ENCODE assay signal across 8 mouse cellular contexts in genomic region chr16:36072410-36073011, GRCm38 (mm10). TPM values are rescaled to one million over a fixed set of nuclear protein-coding genes. Genes with fewer than 3 reads are reported as not detected.
DNase-seq lines count a peak whose midpoint lies in the region; ATAC-seq and TF ChIP-seq lines count a peak whose summit lies in the region.

No protein-coding gene starts in this region.

- no peak for DNase-seq in heart, postnatal 25 days (ENCODE audit: low spot score)
- no peak for DNase-seq in G1E (ENCODE audit: low spot score)
- no peak for DNase-seq in hindbrain, embryonic 11.5 days (ENCODE audit: low spot score)
- DNase-seq in thymus, adult 18-20 months: no peak
- no peak for DNase-seq in T-cell, adult 2 months (ENCODE audit: low spot score)
- no peak for DNase-seq in adrenal gland, postnatal 10 days

- peak overlapping the region; percentile 80 for H3K4me2 ChIP-seq in heart, embryonic 15.5 days
- H3K4me2 ChIP-seq in hindbrain, embryonic 11.5 days (replicated peaks; ENCODE audit: low read depth, low read length): peak overlapping the region; percentile 38

- intact Hi-C loops in heart, postnatal 25 days (cut with DNase I): loop anchor here (5.0 to 10.0 kb wide), 2 partner anchors 35 to 198 kb away; partner anchors contain the start of gene Parp14

- no peak for ATAC-seq in heart, embryonic 15.5 days (replicated peaks; ENCODE audit: insufficient number of reproducible peaks, insufficient read depth, low FRiP score, low read depth)
- ATAC-seq in G1E (ENCODE audit: extremely low read depth, insufficient number of reproducible peaks, low FRiP score, poor library complexity, severe bottlenecking): no peak
- no peak for ATAC-seq in hindbrain, embryonic 11.5 days (ENCODE audit: low FRiP score)
- ATAC-seq in megakaryocyte-erythroid progenitor cell, adult 5-6 weeks (replicated peaks; ENCODE audit: low FRiP score, low TSS enrichment, poor library complexity, severe bottlenecking): peak; percentile 39

- peak overlapping the region; percentile 100 for H3K27ac ChIP-seq in heart, embryonic 15.5 days
- H3K27ac ChIP-seq in hindbrain, embryonic 11.5 days (ENCODE audit: low read depth, low read length): no peak overlapping the region

- peak overlapping the region; percentile 93 for H3K9ac ChIP-seq in heart, embryonic 15.5 days
- peak overlapping the region; percentile 93; the same call in 1 of the 2 replicates for H3K9ac ChIP-seq in hindbrain, embryonic 11.5 days (ENCODE audit: low read depth, low read length)

- H3K9me3 ChIP-seq in heart, embryonic 15.5 days (replicated peaks): no peaks in the 10 kb centered on the region
- H3K9me3 ChIP-seq in G1E (replicated peaks): no peaks in the 10 kb centered on the region
- H3K9me3 ChIP-seq in hindbrain, embryonic 11.5 days (ENCODE audit: control insufficient read depth, low read length): no peaks in the 10 kb centered on the region

- peak overlapping the region; percentile 96 for H3K4me3 ChIP-seq in heart, embryonic 15.5 days
- H3K4me3 ChIP-seq in G1E (ENCODE audit: low read depth, low read length): peak overlapping the region; percentile 85
- peak overlapping the region; percentile 51 for H3K4me3 ChIP-seq in hindbrain, embryonic 11.5 days (ENCODE audit: low read depth, low read length)

- WGBS in heart, embryonic 15.5 days: 26% methylated on average over 8 of the region's 8 CpGs
- WGBS in hindbrain, embryonic 11.5 days: 30% methylated on average over 8 of the region's 8 CpGs

- TF ChIP-seq CTCF in G1E (IDR thresholded peaks at IDR 0.05; ENCODE audit: low read depth, low read length): no peak

- no peaks in the 10 kb centered on the region for H3K27me3 ChIP-seq in heart, embryonic 15.5 days
- no peaks in the 10 kb centered on the region for H3K27me3 ChIP-seq in G1E (ENCODE audit: insufficient read depth, low read length)
- no peaks in the 10 kb centered on the region for H3K27me3 ChIP-seq in hindbrain, embryonic 11.5 days (ENCODE audit: control insufficient read depth, insufficient read depth, low read length)

- peaks cover 25% of the 10 kb centered on the region for H3K4me1 ChIP-seq in heart, embryonic 15.5 days (replicated peaks)
- H3K4me1 ChIP-seq in G1E (ENCODE audit: insufficient read depth, low read depth, low read length): peaks cover 40% of the 10 kb centered on the region
- peaks cover 2% of the 10 kb centered on the region; the same call in 1 of the 2 replicates for H3K4me1 ChIP-seq in hindbrain, embryonic 11.5 days (replicated peaks; ENCODE audit: control insufficient read depth, insufficient read depth, low read length)

- H3K36me3 ChIP-seq in heart, embryonic 15.5 days: no peaks in the 10 kb centered on the region
- peaks cover 57% of the 10 kb centered on the region for H3K36me3 ChIP-seq in G1E (replicated peaks)
- no peaks in the 10 kb centered on the region for H3K36me3 ChIP-seq in hindbrain, embryonic 11.5 days (ENCODE audit: control insufficient read depth, insufficient read depth, low read length)

RNA-seq across cellular contexts. Expression of gene Ccdc58, which starts 1.0 kb away (rescaled TPM):
- 64.5 and 90.8 TPM in 2 replicates for polyA plus RNA-seq in heart, embryonic 15.5 days (2015; fragmentation: Nextera tagmentation; extraction: Ambion mirVana)
- total RNA-seq in heart, postnatal 25 days (2021): 10 to 100 TPM; 30.7 to 35.8 TPM
- total RNA-seq in G1E (2014; fragmentation: Nextera tagmentation): 71.8 and 93.8 TPM in 2 replicates
- total RNA-seq in G1E (2017): 148 and 250 TPM in 2 replicates
- polyA plus RNA-seq in G1E (2012): 4.0 and 6.3 TPM in 2 replicates
- 71.6 and 78.4 TPM in 2 replicates for polyA plus RNA-seq in hindbrain, embryonic 11.5 days (2014; fragmentation: Nextera tagmentation; extraction: Ambion mirVana)
- total RNA-seq in megakaryocyte-erythroid progenitor cell, adult 5-6 weeks (2014; fragmentation: Nextera tagmentation): 119 and 149 TPM in 2 replicates
- 93.2 and 218 TPM in 2 replicates for total RNA-seq in megakaryocyte-erythroid progenitor cell, adult 5-6 weeks (2017)
- total RNA-seq in adrenal gland, postnatal 10 days (2021): 10 to 100 TPM; 57.9 to 74.7 TPM

RNA-seq across cellular contexts. Expression of gene Fam162a, which starts 1.1 kb away (rescaled TPM):
- polyA plus RNA-seq in heart, embryonic 15.5 days (2015; fragmentation: Nextera tagmentation; extraction: Ambion mirVana): 733 and 988 TPM in 2 replicates
- 100 to 1,000 TPM; 241 to 254 TPM for total RNA-seq in heart, postnatal 25 days (2021)
- total RNA-seq in G1E (2014; fragmentation: Nextera tagmentation): 136 and 143 TPM in 2 replicates
- 266 and 272 TPM in 2 replicates for total RNA-seq in G1E (2017)
- polyA plus RNA-seq in G1E (2012): 262 and 411 TPM in 2 replicates
- polyA plus RNA-seq in hindbrain, embryonic 11.5 days (2014; fragmentation: Nextera tagmentation; extraction: Ambion mirVana): 207 and 223 TPM in 2 replicates
- total RNA-seq in megakaryocyte-erythroid progenitor cell, adult 5-6 weeks (2014; fragmentation: Nextera tagmentation): 205 and 208 TPM in 2 replicates
- total RNA-seq in megakaryocyte-erythroid progenitor cell, adult 5-6 weeks (2017): 137 and 156 TPM in 2 replicates
- total RNA-seq in adrenal gland, postnatal 10 days (2021): 100 to 1,000 TPM; 181 to 193 TPM

RNA-seq across cellular contexts. Expression of gene Wdr5b, which starts 31.5 kb away (rescaled TPM):
- 6.0 and 6.8 TPM in 2 replicates for polyA plus RNA-seq in heart, embryonic 15.5 days (2015; fragmentation: Nextera tagmentation; extraction: Ambion mirVana)
- 1 to 10 TPM; 2.6 to 2.9 TPM for total RNA-seq in heart, postnatal 25 days (2021)
- total RNA-seq in G1E (2014; fragmentation: Nextera tagmentation) (3.5 and 7.1 TPM in 2 replicates), G1E (2017) (6.9 and 8.1 TPM in 2 replicates)
- 0.19 and 0.50 TPM in 2 replicates for polyA plus RNA-seq in G1E (2012)
- 12.2 and 14.2 TPM in 2 replicates for polyA plus RNA-seq in hindbrain, embryonic 11.5 days (2014; fragmentation: Nextera tagmentation; extraction: Ambion mirVana)
- total RNA-seq in megakaryocyte-erythroid progenitor cell, adult 5-6 weeks (2014; fragmentation: Nextera tagmentation): 6.6 and 8.3 TPM in 2 replicates
- total RNA-seq in megakaryocyte-erythroid progenitor cell, adult 5-6 weeks (2017): 9.2 and 9.3 TPM in 2 replicates
- total RNA-seq in adrenal gland, postnatal 10 days (2021): 1 to 10 TPM; 4.3 to 5.3 TPM

RNA-seq across cellular contexts. Expression of gene Csta1, which starts 58.5 kb away (rescaled TPM):
- not detected in 2 replicates for polyA plus RNA-seq in heart, embryonic 15.5 days (2015; fragmentation: Nextera tagmentation; extraction: Ambion mirVana)
- total RNA-seq in heart, postnatal 25 days (2021): not detected
- total RNA-seq in G1E (2014; fragmentation: Nextera tagmentation) (not detected in 2 replicates), G1E (2017) (0.12 and 0.16 TPM in 2 replicates)
- not detected in 2 replicates for polyA plus RNA-seq in G1E (2012)
- 0.15 TPM in 1 of 2 replicates, not detected in the other for polyA plus RNA-seq in hindbrain, embryonic 11.5 days (2014; fragmentation: Nextera tagmentation; extraction: Ambion mirVana)
- total RNA-seq in megakaryocyte-erythroid progenitor cell, adult 5-6 weeks (2014; fragmentation: Nextera tagmentation): not detected in 2 replicates
- total RNA-seq in megakaryocyte-erythroid progenitor cell, adult 5-6 weeks (2017): not detected in 2 replicates
- not detected for total RNA-seq in adrenal gland, postnatal 10 days (2021)
